Mouse (Mus musculus) lung, postnatal 0 days (tissue): Measurements from ENCODE around the gene Arhgap31. TPM values are rescaled to one million over a fixed set of nuclear protein-coding genes. Genes with fewer than 3 reads are reported as not detected.
A peak's percentile ranks its signal among the peaks of the same experiment; 100 is the strongest.
"Not testable (repeated sequence)": the region's sequence is repeated elsewhere in the genome, so short reads cannot be mapped to it uniquely, and the experiment has no call there.

Experiments
- ATAC-seq: fragments of 200-750 bp; cut with Nextera tagmentation; 2 replicates; pipeline ENCODE4 v1.8.0; 2017; ENCODE audit warnings: moderate library complexity
- DNase-seq: peaks from one replicate; pipeline ENCODE4 v3.0.0-alpha.2; 2016; ENCODE audit warnings: low spot score
- H3K27ac ChIP-seq: fragments of 300-500 bp; sonication (generic); 2 replicates; pipeline ENCODE4 v1.5.1; 2014; ENCODE audit warnings: antibody characterized with exemption, mild to moderate bottlenecking, low read length, mixed read lengths
- H3K27me3 ChIP-seq: fragments of 300-500 bp; sonication (generic); replicated peaks from 2 replicates; pipeline ENCODE4 v1.6.1; 2014; ENCODE audit warnings: low read length, mixed read lengths; ENCODE audit not compliant: insufficient read depth
- H3K36me3 ChIP-seq: fragments of 300-500 bp; sonication (generic); 2 replicates; pipeline ENCODE4 v1.6.1; 2014; ENCODE audit warnings: low read length, mixed read lengths; ENCODE audit not compliant: insufficient read depth
- H3K4me1 ChIP-seq: fragments of 300-500 bp; sonication (generic); 2 replicates; pipeline ENCODE4 v1.6.1; 2014; ENCODE audit warnings: antibody characterized with exemption, low read depth, low read length, mixed read lengths; ENCODE audit not compliant: insufficient read depth
- H3K4me2 ChIP-seq: fragments of 300-500 bp; sonication (generic); replicated peaks from 2 replicates; pipeline ENCODE4 v1.6.1; 2014; ENCODE audit warnings: low read depth, mild to moderate bottlenecking, low read length, moderate library complexity, mixed read lengths
- H3K4me3 ChIP-seq: fragments of 300-500 bp; sonication (generic); 2 replicates; pipeline ENCODE4 v1.5.1; 2014; ENCODE audit warnings: low read depth, low read length
- H3K9ac ChIP-seq: fragments of 300-500 bp; sonication (generic); replicated peaks from 2 replicates; pipeline ENCODE4 v1.6.1; 2014; ENCODE audit warnings: low read depth, mild to moderate bottlenecking
- H3K9me3 ChIP-seq: fragments of 300-500 bp; sonication (generic); 2 replicates; pipeline ENCODE4 v1.6.1; 2016; ENCODE audit warnings: low read length, mixed read lengths
- CTCF ChIP-seq: IDR thresholded peaks from 2 replicates; pipeline ENCODE4 v1.5.1; 2016; ENCODE audit warnings: antibody characterized with exemption, mild to moderate bottlenecking
- EP300 ChIP-seq: IDR thresholded peaks from 2 replicates; pipeline ENCODE4 v1.6.1; 2016; ENCODE audit warnings: antibody characterized with exemption, mild to moderate bottlenecking, control low read depth
- WGBS: fragments of 180-500 bp; shearing (Covaris S2); extraction: QIAGEN DNeasy Blood & Tissue Kit; methylation state at CpG from one replicate; pipeline ENCODE4 v1.1.7; 2014; 5-methylcytosine and 5-hydroxymethylcytosine counted together
- polyA plus RNA-seq: library from polyadenylated mRNA; unstranded; fragments of >200 nt; fragmentation: Nextera tagmentation; extraction: Ambion mirVana; gene quantifications from 2 replicates; pipeline ENCODE4 v1.2.1, GENCODE M21; 2015

Arhgap31 gene
- polyA plus RNA-seq, 1 experiment from 2014 or later: 19.2 TPM

DNA sequence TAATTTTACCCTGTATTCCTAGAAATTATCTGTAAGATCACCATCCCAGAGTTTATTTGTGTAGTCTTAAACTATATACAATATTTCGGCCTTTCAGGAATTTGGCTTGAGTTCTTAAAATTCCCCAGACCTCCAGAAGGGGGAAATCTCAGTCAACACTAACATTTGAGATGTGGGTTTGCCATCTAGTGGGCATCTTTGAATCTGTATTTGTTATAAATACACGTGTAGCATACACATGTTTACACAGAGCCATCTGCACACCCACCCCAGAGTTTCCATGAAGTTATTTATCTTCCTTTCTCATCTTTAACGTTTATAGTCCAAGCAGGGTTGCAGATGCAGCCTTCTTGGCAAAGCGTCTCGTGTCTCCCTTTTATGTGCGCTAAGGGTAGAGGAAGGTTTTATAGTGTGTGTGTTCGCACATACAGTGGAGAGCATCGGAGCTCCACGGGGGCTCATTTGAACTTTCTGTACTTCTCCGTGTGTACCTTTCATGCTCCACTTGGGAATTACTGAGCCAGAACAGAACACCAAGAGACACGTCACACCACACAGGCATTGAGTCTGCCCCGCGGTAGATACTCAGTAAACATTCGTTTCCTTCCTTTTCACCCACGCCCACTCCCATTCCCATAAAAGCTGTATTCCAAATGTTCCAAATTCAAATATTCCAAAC, 16.7 kb upstream of the Arhgap31 start:
- no peaks in the 10 kb centered on the region for H3K9me3 ChIP-seq
- H3K4me1 ChIP-seq: no peaks in the 10 kb centered on the region; the same call in 1 of the 2 replicates
- H3K27me3 ChIP-seq: no peaks in the 10 kb centered on the region
- WGBS: 26% methylated on average over 15 of the region's 15 CpGs
- ATAC-seq (peak; percentile 86), DNase-seq (peak; percentile 88)
- H3K27ac ChIP-seq: peak overlapping the region; percentile 68
- TF ChIP-seq CTCF: peak; percentile 94
- peak; percentile 67 for TF ChIP-seq EP300
- H3K9ac ChIP-seq: no peak overlapping the region
- no peak overlapping the region for H3K4me3 ChIP-seq
- no peaks in the 10 kb centered on the region for H3K36me3 ChIP-seq
- H3K4me2 ChIP-seq: peak overlapping the region; percentile 41

DNA sequence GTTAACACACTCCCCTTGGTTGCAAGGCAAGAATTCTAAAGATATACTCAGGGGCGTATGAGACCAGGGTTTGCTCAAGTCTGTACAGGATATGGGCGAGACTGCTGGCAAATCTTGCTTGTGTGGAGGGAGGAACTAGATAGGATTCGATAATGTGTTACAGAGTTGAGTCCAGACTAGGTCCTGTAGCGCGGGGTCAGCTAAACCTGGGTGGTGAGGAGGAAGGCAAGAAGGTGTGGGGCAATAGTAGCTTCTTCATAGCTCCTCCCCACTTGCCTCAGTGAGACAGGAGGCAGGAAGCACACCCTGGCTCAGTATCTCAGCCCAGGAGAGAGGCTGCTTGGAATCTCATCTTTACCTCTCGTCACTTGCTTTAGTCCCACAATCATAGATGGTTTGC, 16.1 kb upstream of the Arhgap31 start:
- DNase-seq: no peak
- TF ChIP-seq CTCF (no peak), EP300 (no peak)
- Histone ChIP-seq H3K4me1 (no peaks in the 10 kb centered on the region; the same call in 1 of the 2 replicates), H3K9me3 (no peaks in the 10 kb centered on the region), H3K9ac (no peak overlapping the region), H3K27me3 (no peaks in the 10 kb centered on the region), H3K27ac (0 out of 2 replicates have a peak overlapping the region, but pooled peaks have one; percentile 68), H3K4me2 (no peak overlapping the region), H3K36me3 (no peaks in the 10 kb centered on the region), H3K4me3 (no peak overlapping the region)
- ATAC-seq: 0 out of 2 replicates have a peak, but pooled peaks have one; percentile 8
- 70% methylated on average over 6 of the region's 6 CpGs for WGBS

DNA sequence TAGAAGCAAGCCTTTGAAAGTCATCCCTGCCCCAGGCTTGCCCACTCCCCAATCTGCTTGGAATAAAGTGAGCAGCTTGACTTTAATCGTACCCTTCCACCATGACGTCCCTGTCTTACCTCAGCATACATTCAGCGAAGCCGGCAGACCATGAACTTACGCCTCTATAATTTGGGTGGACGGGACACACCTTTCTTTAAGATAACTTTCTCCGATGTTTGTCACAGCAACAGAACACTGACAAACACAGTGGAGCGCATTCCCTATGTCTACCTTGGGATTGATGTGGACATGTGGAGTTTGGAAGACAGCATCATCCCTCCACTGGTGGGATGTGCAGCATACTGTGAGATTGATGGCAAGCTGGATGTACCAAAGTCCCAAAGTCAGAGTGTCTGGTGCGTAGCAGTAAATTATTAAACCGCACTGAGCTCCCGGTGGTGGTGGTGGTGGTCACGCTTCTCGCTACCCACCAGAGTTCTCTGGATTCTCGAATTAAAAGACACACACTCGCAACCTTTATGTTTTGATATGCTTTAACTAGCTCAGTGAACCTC, 15.6 kb upstream of the Arhgap31 start:
- 91% methylated on average over 15 of the region's 15 CpGs for WGBS

DNA sequence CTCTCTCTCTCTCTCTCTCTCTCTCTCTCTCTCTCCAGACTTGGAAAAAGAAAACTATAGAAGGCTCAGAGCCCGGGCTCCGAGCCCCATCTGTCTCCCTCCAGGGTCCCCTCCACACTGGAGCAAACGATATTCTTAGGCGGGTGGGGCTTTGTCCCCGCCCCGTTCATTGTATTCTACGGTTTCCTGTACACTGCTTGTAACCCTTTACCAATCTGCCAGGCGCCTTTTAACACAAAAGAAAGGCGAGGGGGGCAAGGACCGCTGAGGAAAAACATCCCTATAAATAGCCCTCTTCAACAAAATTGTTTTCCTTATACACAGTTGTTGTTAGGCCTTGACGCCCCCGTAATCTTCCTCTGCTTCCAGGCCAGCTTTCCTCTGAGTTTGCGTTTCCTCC, 11.9 kb upstream of the Arhgap31 start:
- Histone ChIP-seq H3K9ac (no peak overlapping the region), H3K27me3 (no peaks in the 10 kb centered on the region), H3K27ac (peak overlapping the region; percentile 83), H3K4me2 (no peak overlapping the region), H3K36me3 (no peaks in the 10 kb centered on the region), H3K4me3 (no peak overlapping the region), H3K4me1 (no peaks in the 10 kb centered on the region; the same call in 1 of the 2 replicates), H3K9me3 (no peaks in the 10 kb centered on the region)
- TF ChIP-seq CTCF: no peak
- peak; percentile 79 for TF ChIP-seq EP300
- WGBS: 47% methylated on average over 13 of the region's 13 CpGs
- DNase-seq: peak; percentile 52
- ATAC-seq: peak; percentile 83

More for the DNA sequence above, 15.6 kb upstream of the Arhgap31 start:
- no peak for TF ChIP-seq CTCF
- ATAC-seq: no peak
- Histone ChIP-seq H3K9ac (no peak overlapping the region), H3K9me3 (no peaks in the 10 kb centered on the region), H3K4me2 (no peak overlapping the region), H3K27ac (0 out of 2 replicates have a peak overlapping the region, but pooled peaks have one; percentile 68), H3K27me3 (no peaks in the 10 kb centered on the region), H3K36me3 (no peaks in the 10 kb centered on the region), H3K4me3 (no peak overlapping the region), H3K4me1 (no peaks in the 10 kb centered on the region; the same call in 1 of the 2 replicates)
- DNase-seq: no peak

DNA sequence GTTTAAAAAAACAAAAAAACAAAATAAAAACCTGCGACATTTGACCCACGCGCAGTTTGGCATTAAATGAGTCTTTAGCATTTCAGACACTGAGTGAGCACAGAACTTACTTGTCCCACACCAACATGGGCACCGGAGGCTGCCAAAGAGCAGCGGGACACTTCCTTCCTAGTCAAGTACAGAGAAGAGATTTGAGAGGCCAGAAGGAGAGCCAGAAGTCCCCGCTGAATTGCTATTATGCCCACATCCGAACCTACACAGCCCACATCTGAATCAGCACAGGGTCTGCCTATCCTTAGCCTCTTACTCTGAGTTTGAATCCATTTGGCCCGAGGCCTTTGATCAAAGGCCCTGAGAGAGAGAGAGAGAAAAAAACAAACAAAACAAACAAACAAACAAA, 11.2 kb upstream of the Arhgap31 start:
- ATAC-seq (no peak; the same call in 1 of the 2 replicates), DNase-seq (peak; percentile 15)
- H3K4me2 ChIP-seq: 0 out of 2 replicates have a peak overlapping the region, but pooled peaks have one; percentile 9
- peak overlapping the region; percentile 83 for H3K27ac ChIP-seq
- no peaks in the 10 kb centered on the region; the same call in 1 of the 2 replicates for H3K4me1 ChIP-seq
- TF ChIP-seq CTCF (no peak), EP300 (no peak)
- 63% methylated on average over 8 of the region's 8 CpGs for WGBS
- H3K27me3 ChIP-seq: no peaks in the 10 kb centered on the region
- H3K9ac ChIP-seq: no peak overlapping the region
- H3K9me3 ChIP-seq: no peaks in the 10 kb centered on the region
- H3K4me3 ChIP-seq: no peak overlapping the region
- no peaks in the 10 kb centered on the region for H3K36me3 ChIP-seq

DNA sequence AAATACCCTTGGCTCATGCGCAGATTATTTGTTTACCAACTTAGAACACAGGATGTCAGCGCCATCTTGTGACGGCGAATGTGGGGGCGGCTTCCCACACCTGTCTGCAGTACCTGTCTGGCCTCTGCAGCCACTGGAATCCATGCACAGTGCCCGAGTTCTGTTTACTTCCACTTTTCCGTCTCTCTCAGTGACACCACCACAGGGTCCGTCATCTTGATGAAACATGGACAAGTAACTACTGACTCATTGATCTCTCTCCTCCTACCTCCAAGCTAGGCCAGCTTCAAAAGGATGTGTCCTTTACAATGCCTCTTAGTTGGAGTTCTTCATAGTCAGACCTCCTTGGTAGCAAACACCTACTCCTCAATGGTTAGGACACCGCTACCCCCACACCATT, 8.3 kb upstream of the Arhgap31 start:
- no peaks in the 10 kb centered on the region for H3K27me3 ChIP-seq
- no peaks in the 10 kb centered on the region for H3K36me3 ChIP-seq
- ATAC-seq (no peak), DNase-seq (no peak)
- no peak overlapping the region for H3K4me2 ChIP-seq
- 91% methylated on average over 7 of the region's 9 CpGs for WGBS
- no peak overlapping the region for H3K9ac ChIP-seq
- no peak for TF ChIP-seq EP300
- no peak for TF ChIP-seq CTCF
- H3K4me3 ChIP-seq: no peak overlapping the region
- no peaks in the 10 kb centered on the region for H3K9me3 ChIP-seq
- no peak overlapping the region for H3K27ac ChIP-seq
- H3K4me1 ChIP-seq: no peaks in the 10 kb centered on the region

DNA sequence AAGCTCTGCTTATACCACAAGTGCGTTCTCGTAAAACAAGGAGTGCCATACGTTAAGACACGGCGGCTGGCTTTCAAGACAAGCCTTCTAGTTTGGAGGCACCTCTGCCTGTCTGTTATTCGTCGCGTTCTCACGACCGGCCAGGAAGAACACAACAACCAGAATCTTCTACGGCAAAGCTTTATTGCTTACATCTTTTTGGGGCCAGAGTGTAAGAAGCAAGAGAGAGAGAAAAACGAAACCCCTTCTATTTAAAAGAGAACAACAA, 1.1 kb upstream of the Arhgap31 start:
- H3K9me3 ChIP-seq, H3K27me3 ChIP-seq, H3K36me3 ChIP-seq, H3K9ac ChIP-seq, ATAC-seq, H3K4me1 ChIP-seq, DNase-seq: not testable (repeated sequence)
- H3K4me2 ChIP-seq: peak overlapping the region; percentile 69
- 31% methylated on average over 11 of the region's 12 CpGs for WGBS
- peak overlapping the region; percentile 67; the same call in 1 of the 2 replicates for H3K4me3 ChIP-seq
- peak overlapping the region; percentile 97 for H3K27ac ChIP-seq
